Mouse (Mus musculus) liver, adult 2 months (tissue): ENCODE results near the gene Ubash3a.

Experiments used
- CTCF ChIP-seq: fragments of 200-500 bp; IDR thresholded peaks from 2 replicates; pipeline ENCODE4 v1.5.1; 2011; ENCODE audit warnings: low read depth, low read length, control low read depth
- POLR2A ChIP-seq: fragments of 200-500 bp; IDR thresholded peaks from 2 replicates; pipeline ENCODE4 v1.6.1; 2011; ENCODE audit warnings: low read length, control low read depth; ENCODE audit not compliant: insufficient read depth; ENCODE audit errors: extremely low read depth

DNA sequence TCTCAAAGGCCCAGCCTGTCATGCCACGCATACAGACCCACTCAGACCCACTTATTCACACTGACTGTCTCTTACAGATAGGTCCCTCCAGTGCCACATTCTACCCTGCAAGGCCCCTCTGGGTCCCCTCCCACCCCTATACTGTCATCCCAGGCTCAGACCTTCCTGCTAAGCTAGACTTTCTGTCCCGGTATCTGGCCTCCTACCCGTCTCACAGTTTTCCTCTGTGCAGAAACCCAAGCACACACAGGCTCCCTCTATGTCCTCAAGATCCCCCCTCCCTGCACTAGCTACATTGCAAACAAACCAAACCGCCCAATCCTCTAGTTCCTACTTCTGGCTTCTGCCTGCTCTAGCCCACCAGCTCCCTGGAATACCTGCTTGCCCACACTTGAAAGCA, 70.3 kb downstream of the Ubash3a start:
- no peak for TF ChIP-seq CTCF
- TF ChIP-seq POLR2A: no peak
